Mouse (Mus musculus): ENCODE measurements around the gene Arl3. TPM values are rescaled to one million over a fixed set of nuclear protein-coding genes. Genes with fewer than 3 reads are reported as not detected.

The Arl3 gene
- polyA plus RNA-seq, 1 experiment from 2014 or later = 130 TPM

DNA sequence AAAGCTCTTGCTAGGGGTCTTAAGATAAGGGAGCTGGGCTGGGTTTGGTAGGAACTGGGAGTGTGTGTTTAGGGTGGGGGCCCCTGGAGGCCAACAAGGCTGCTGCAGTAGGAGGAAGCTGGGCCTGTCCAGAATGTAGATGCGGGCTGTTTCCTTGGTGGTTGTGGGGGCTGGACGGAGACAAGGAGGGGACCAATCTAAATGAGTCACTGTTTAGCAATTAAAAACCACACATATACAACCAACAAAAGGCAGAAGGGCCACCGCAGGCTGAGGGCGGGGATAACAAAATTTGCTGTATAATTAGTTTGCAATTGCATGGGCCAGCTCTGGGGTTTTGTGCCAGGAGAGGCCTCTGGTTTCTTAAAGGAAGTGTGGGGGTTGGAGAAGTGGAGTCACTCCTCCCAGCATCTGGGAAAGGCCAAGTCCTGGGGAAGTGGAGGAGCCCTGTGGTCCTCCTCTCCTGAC, 68.9 kb downstream of the Arl3 start:
- no peaks in the 10 kb centered on the region; the same call in none of the 2 replicates for H3K36me3 ChIP-seq (replicated peaks; ENCODE audit: control insufficient read depth, insufficient read depth, low read depth, low read length)
- no peaks in the 10 kb centered on the region for H3K27me3 ChIP-seq (ENCODE audit: control insufficient read depth, insufficient read depth, low read length)
- peak overlapping the region; percentile 97 for H3K27ac ChIP-seq (replicated peaks; ENCODE audit: low read depth, low read length)
- peaks cover 3% of the 10 kb centered on the region for H3K4me1 ChIP-seq (ENCODE audit: control insufficient read depth, insufficient read depth, low read length)
- peak overlapping the region; percentile 94 for H3K4me2 ChIP-seq (ENCODE audit: low read depth, low read length)
- DNase-seq (ENCODE audit: low spot score) (peak; percentile 43), ATAC-seq (replicated peaks; ENCODE audit: insufficient number of reproducible peaks, low FRiP score, low TSS enrichment, low read depth) (no peak; the same call in 1 of the 2 replicates)
- peak overlapping the region; percentile 97 for H3K9ac ChIP-seq (replicated peaks; ENCODE audit: low read length)
- 4% methylated on average over 4 of the region's 4 CpGs for WGBS
- H3K9me3 ChIP-seq (replicated peaks; ENCODE audit: control insufficient read depth, low read length) = no peaks in the 10 kb centered on the region
- peak overlapping the region; percentile 93 for H3K4me3 ChIP-seq (ENCODE audit: low read depth, low read length)

DNA sequence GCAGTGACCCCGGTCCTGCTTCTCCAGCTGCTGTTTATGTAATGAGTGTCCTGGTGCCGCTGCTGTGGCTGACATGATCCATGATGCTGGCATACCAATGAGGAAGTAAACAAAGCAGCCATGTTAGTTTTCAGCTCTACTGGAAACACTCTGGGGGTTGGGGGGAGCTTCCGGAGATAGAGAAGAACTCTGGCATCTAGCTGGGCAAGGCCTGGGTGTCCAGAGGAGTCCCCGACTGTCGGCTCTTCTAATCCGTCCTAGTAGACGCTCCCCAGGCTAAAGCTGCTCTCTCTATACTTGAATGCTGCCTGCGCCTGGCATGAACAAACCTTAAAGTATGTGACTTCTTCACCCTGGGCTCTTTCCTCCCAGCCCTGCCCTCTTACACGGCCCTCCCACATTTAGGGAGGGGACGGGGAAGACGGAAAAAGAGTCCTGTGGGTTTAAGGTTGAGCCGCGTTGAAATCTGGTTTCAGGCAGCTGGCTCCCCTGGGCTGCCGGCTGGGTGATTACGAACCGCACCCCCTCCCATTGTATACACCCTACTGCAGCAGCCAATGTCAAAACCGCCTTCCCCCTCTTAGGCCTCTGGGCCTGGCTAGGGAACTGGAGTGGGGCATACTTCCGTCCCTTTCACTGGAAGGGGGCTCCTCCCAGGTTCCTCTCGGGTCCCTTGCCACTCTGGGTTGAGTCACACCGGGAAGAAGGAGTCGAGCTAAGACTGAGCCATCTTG, 69.5 kb downstream of the Arl3 start:
- peak overlapping the region; percentile 97 for H3K27ac ChIP-seq (replicated peaks; ENCODE audit: low read depth, low read length)
- H3K9me3 ChIP-seq (replicated peaks; ENCODE audit: control insufficient read depth, low read length) = no peaks in the 10 kb centered on the region
- no peaks in the 10 kb centered on the region; the same call in none of the 2 replicates for H3K36me3 ChIP-seq (replicated peaks; ENCODE audit: control insufficient read depth, insufficient read depth, low read depth, low read length)
- peak overlapping the region; percentile 94 for H3K4me2 ChIP-seq (ENCODE audit: low read depth, low read length)
- H3K4me1 ChIP-seq (ENCODE audit: control insufficient read depth, insufficient read depth, low read length) = peaks cover 3% of the 10 kb centered on the region
- H3K27me3 ChIP-seq (ENCODE audit: control insufficient read depth, insufficient read depth, low read length) = no peaks in the 10 kb centered on the region
- peak overlapping the region; percentile 93 for H3K4me3 ChIP-seq (ENCODE audit: low read depth, low read length)
- ATAC-seq (replicated peaks; ENCODE audit: insufficient number of reproducible peaks, low FRiP score, low TSS enrichment, low read depth) (peak; percentile 19; the same call in 1 of the 2 replicates), DNase-seq (ENCODE audit: low spot score) (peak; percentile 70)
- under 1% methylated on average over 21 of the region's 21 CpGs for WGBS
- H3K9ac ChIP-seq (replicated peaks; ENCODE audit: low read length) = peak overlapping the region; percentile 97

DNA sequence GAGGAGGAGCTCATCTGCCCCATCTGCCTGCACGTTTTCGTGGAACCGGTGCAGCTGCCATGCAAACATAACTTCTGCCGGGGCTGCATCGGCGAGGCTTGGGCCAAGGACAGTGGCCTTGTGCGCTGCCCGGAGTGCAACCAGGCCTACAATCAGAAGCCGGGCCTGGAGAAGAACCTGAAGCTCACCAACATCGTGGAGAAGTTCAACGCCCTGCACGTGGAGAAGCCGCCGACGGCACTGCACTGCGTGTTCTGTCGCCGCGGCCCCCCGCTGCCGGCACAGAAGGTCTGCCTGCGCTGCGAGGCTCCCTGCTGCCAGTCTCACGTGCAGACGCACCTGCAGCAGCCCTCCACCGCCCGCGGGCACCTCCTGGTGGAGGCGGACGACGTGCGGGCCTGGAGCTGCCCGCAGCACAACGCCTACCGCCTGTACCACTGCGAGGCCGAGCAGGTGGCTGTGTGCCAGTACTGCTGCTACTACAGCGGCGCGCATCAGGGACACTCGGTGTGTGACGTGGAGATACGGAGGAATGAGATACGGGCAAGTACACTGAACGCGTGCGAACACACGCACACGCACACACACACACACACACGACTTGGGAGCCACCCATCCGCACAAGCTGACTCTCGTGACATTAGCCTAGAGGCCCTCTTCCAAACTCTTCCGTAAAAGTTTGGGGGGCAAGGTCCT, 70.4 kb downstream of the Arl3 start:
- Histone ChIP-seq H3K27ac (replicated peaks; ENCODE audit: low read depth, low read length) (peak overlapping the region; percentile 97), H3K27me3 (ENCODE audit: control insufficient read depth, insufficient read depth, low read length) (no peaks in the 10 kb centered on the region), H3K4me1 (ENCODE audit: control insufficient read depth, insufficient read depth, low read length) (peaks cover 3% of the 10 kb centered on the region), H3K9ac (replicated peaks; ENCODE audit: low read length) (peak overlapping the region; percentile 97), H3K4me2 (ENCODE audit: low read depth, low read length) (peak overlapping the region; percentile 94), H3K4me3 (ENCODE audit: low read depth, low read length) (peak overlapping the region; percentile 93), H3K9me3 (replicated peaks; ENCODE audit: control insufficient read depth, low read length) (no peaks in the 10 kb centered on the region), H3K36me3 (replicated peaks; ENCODE audit: control insufficient read depth, insufficient read depth, low read depth, low read length) (no peaks in the 10 kb centered on the region; the same call in none of the 2 replicates)
- WGBS = under 1% methylated on average over 53 of the region's 53 CpGs
- no peak for ATAC-seq (replicated peaks; ENCODE audit: insufficient number of reproducible peaks, low FRiP score, low TSS enrichment, low read depth)
- peak; percentile 68 for DNase-seq (ENCODE audit: low spot score)

DNA sequence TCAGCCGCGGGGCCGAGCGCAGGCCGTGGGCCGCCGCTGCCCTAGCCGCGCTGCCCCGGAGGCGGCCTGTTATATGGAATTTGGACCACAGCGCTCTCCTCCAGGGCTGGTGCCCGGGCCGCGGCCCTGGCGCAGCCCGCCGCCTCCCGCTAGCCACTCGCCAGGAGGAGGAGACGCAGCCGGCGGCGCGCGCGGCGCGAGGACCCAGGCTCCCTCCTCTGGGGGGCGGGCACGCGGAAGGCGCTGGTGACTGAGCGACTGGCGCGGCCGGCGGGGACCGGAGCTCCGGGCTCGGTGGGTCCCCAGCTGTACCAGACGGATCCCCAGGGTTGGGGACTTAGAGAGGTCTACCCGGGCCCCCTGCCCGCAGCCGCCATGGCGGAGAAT, 70.9 kb downstream of the Arl3 start:
- Histone ChIP-seq H3K4me1 (ENCODE audit: control insufficient read depth, insufficient read depth, low read length) (peaks cover 3% of the 10 kb centered on the region), H3K27me3 (ENCODE audit: control insufficient read depth, insufficient read depth, low read length) (no peaks in the 10 kb centered on the region), H3K27ac (replicated peaks; ENCODE audit: low read depth, low read length) (peak overlapping the region; percentile 97), H3K9ac (replicated peaks; ENCODE audit: low read length) (peak overlapping the region; percentile 97), H3K4me3 (ENCODE audit: low read depth, low read length) (peak overlapping the region; percentile 93), H3K4me2 (ENCODE audit: low read depth, low read length) (peak overlapping the region; percentile 94), H3K36me3 (replicated peaks; ENCODE audit: control insufficient read depth, insufficient read depth, low read depth, low read length) (no peaks in the 10 kb centered on the region; the same call in none of the 2 replicates), H3K9me3 (replicated peaks; ENCODE audit: control insufficient read depth, low read length) (no peaks in the 10 kb centered on the region)
- peak; percentile 66 for DNase-seq (ENCODE audit: low spot score)
- no peak for ATAC-seq (replicated peaks; ENCODE audit: insufficient number of reproducible peaks, low FRiP score, low TSS enrichment, low read depth)
- under 1% methylated on average over 35 of the region's 46 CpGs for WGBS

DNA sequence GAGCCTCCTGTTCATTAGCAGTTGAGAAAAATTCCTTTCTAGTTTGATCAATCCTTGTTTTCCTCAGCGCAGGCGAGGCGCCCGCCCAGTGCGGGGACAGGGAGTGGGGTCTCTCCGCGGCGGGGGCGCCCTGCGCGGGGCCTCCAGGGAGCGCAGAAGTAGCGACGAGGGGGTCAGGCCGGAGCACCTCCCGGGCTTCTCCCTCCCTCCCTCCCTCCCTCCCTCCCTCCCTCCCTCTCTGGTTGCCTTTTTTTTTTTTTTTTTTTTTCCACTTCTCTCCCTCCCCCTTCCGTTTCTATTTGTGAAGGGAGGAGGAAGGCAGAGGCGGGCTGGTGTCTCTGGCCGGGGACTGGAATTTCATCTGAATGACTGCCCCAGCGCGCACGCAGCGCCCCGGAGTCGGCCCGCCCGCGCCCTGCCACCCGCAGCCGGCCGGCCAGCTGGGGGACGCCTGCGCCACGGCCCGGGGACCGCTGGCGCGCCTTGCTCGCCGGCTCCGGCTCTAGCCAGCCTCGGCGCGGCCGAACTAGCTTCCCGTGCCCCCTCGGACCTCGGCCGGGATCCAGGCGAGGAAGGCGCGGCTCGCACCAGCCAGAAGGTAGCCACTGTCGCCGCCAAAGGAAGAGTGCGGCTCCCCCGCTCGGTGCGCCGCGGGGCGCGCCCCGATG, 71.5 kb downstream of the Arl3 start, which contains the start of gene Trim8:
Gene Trim8, plus strand, starts transcription at position 302 of the 668 bp plus-strand sequence.
- Histone ChIP-seq H3K4me1 (ENCODE audit: control insufficient read depth, insufficient read depth, low read length) (peaks cover 3% of the 10 kb centered on the region), H3K4me2 (ENCODE audit: low read depth, low read length) (peak within 1 kb of the TSS; percentile 94), H3K27me3 (ENCODE audit: control insufficient read depth, insufficient read depth, low read length) (no peaks in the 10 kb centered on the region), H3K9ac (replicated peaks; ENCODE audit: low read length) (peak within 1 kb of the TSS; percentile 97), H3K36me3 (replicated peaks; ENCODE audit: control insufficient read depth, insufficient read depth, low read depth, low read length) (no peaks in the 10 kb centered on the region; the same call in none of the 2 replicates), H3K4me3 (ENCODE audit: low read depth, low read length) (peak within 1 kb of the TSS; percentile 93), H3K9me3 (replicated peaks; ENCODE audit: control insufficient read depth, low read length) (no peaks in the 10 kb centered on the region), H3K27ac (replicated peaks; ENCODE audit: low read depth, low read length) (peak within 1 kb of the TSS; percentile 97)
- under 1% methylated on average over 52 of the region's 64 CpGs for WGBS
- DNase-seq (ENCODE audit: low spot score) = peak; percentile 77
- peak; percentile 55; the same call in 1 of the 2 replicates for ATAC-seq (replicated peaks; ENCODE audit: insufficient number of reproducible peaks, low FRiP score, low TSS enrichment, low read depth)

DNA sequence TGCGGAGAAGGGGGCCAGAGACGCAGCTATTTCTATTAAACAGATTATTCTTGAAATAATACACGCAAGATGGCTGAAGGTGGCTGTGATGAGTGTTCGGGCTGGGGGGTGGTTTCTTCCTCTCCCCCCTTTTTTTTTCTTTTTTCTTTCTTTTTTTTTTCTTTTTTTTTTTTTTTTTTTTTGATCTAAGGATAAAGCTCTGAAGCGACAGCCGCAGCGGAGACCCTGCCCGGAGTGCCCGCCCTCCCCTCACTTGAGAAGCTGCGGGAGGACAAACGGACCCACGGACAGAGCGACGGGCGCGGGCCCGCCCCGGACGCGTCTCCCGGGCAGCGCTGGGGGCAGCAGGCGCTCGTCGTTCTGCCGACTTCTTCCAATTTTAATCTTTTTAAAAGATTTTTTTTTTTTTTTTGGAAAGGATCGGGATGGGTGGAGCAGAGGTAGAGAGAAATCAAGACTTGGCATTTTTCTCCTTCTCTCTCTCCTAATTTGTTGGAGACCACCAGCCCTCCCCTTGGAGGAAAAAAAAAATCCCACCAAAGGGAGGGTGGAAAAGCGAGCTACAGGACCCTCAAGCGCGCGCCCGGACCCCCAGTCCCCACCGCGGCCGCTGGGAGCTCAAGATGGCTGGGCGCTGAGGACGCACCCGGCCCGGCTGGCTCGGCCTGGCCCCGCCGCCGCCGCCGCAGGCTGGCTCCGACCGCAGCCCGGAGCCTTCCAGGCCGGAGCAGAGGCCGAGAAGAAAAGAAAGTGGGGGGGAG, 72.2 kb downstream of the Arl3 start:
- Histone ChIP-seq H3K27me3 (ENCODE audit: control insufficient read depth, insufficient read depth, low read length) (no peaks in the 10 kb centered on the region), H3K9me3 (replicated peaks; ENCODE audit: control insufficient read depth, low read length) (no peaks in the 10 kb centered on the region), H3K27ac (replicated peaks; ENCODE audit: low read depth, low read length) (peak overlapping the region; percentile 97), H3K9ac (replicated peaks; ENCODE audit: low read length) (peak overlapping the region; percentile 86), H3K4me2 (ENCODE audit: low read depth, low read length) (peak overlapping the region; percentile 94), H3K36me3 (replicated peaks; ENCODE audit: control insufficient read depth, insufficient read depth, low read depth, low read length) (no peaks in the 10 kb centered on the region; the same call in 1 of the 2 replicates), H3K4me1 (ENCODE audit: control insufficient read depth, insufficient read depth, low read length) (no peaks in the 10 kb centered on the region; the same call in none of the 2 replicates), H3K4me3 (ENCODE audit: low read depth, low read length) (peak overlapping the region; percentile 93)
- ATAC-seq (replicated peaks; ENCODE audit: insufficient number of reproducible peaks, low FRiP score, low TSS enrichment, low read depth) (0 out of 2 replicates have a peak, but pooled peaks have one; percentile 16), DNase-seq (ENCODE audit: low spot score) (peak; percentile 83)
- WGBS = under 1% methylated on average over 32 of the region's 50 CpGs

All from embryonic facial prominence, embryonic 11.5 days (tissue).